Mouse (Mus musculus) layer of hippocampus, postnatal 10 days (tissue): ENCODE data around the gene Armc6. TPM values are rescaled to one million over a fixed set of nuclear protein-coding genes. Genes with fewer than 3 reads are reported as not detected.
A peak's percentile ranks its signal among the peaks of the same experiment; 100 is the strongest.

Experiments
- DNase-seq, 2 experiments: peaks; one replicate each; pipeline ENCODE4 v3.0.0; 2021; ENCODE audit warnings: low spot score in 2 of 2
- total RNA-seq, 2 experiments: library from RNA; stranded (reverse); gene quantifications; 2 replicates each; pipeline ENCODE4 v1.2.3; 2021

Armc6 gene
- total RNA-seq, 2 experiments from 2014 or later: 88.5 to 90.7 TPM

DNA sequence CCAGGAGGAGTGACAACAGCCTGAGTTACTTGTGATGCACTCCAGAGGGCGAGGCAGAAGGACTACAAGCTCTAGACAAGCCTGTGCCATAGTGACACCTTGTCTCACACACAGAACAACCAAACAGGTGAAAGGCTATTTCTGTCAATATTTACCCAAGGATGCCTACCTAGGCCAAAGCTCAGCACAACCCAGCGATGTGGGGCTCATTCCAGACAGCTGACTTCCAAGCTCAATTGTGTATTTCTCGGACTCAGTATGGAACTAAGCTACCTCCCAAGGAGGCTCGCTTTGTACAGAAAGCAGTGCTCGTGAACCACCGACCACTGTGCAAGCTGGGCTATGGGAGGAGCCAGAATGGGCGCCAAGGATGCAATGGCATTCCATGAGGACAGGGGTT is 36.7 kb downstream of the Armc6 start:
- DNase-seq: no peak

GRCm38 (mm10) chr8:70195762-70196161 is 38.5 kb downstream of the Armc6 start:
- no peak for DNase-seq

DNA sequence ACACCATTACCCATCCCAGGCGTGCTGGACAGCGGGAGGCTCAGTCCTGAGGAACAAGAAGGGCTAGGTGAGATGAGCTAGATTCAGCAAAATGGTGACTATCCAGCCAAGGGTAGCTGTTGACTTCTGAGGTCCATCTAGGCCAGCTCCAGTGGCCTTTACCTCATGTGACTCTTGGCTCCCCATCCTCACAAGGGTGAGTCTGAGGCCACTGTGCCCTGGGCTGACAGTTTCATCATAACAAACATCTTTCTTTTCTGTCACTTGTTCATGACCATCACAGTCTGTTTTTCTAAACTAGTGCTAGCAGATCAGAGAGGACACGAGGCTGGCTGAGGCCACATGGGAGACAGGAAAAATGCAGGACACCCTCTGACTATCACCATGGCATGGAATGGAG is 40.1 kb downstream of the Armc6 start:
- no peak for DNase-seq

- no peak for DNase-seq
These were observed 41.0 kb downstream of the Armc6 start for GRCm38 (mm10) chr8:70193238-70193637.

- DNase-seq: no peak
These were observed 45.6 kb downstream of the Armc6 start for GRCm38 (mm10) chr8:70188707-70189106.

GRCm38 (mm10) chr8:70183194-70183593 is 51.1 kb downstream of the Armc6 start:
- DNase-seq: no peak

GRCm38 (mm10) chr8:70181903-70182252 is 52.4 kb downstream of the Armc6 start:
- no peak for DNase-seq

GRCm38 (mm10) chr8:70181212-70181902 is 52.9 kb downstream of the Armc6 start:
- no peak for DNase-seq

DNA sequence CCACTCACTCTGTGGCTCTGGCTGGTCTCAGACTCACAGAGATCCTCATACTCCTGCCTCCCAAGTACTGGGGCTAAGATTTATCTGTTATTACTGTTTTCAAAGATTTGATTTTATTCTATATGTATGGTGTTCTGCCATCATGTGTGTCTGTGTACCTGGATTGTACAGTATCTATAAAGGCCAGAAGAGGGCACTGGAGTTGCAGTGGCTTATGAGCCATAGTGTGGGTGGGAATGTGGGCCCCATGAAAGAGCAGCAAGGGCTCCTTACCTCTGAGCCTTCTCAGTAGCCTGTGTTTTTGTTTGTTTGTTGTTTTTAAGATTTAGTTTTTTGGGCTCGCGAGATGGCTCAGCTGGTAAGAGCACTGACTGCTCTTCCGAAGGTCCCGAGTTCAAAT is 55.2 kb downstream of the Armc6 start:
- no peak for DNase-seq

DNA sequence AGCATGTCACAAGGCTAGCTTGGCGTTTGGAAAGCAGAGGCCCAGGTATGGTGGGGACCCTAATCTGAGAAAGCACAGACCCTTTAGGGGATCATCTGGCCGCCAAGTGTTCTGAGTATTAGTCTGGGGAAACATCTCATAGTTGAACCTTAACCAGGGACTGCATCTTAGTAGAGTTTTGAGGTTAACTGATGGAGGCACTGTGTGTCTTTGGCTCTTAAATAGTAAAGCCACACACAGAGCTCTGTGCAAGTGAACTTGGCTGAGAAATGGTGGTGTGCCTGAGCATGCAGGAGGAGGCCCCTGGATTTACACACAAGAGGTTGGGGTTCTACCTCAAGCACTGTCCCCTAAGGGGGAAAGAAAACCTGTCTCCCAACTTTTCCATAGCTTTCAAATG is 56.0 kb downstream of the Armc6 start:
- DNase-seq: no peak

GRCm38 (mm10) chr8:70174079-70174478 is 60.2 kb downstream of the Armc6 start:
- DNase-seq: no peak

GRCm38 (mm10) chr8:70173320-70173719 is 60.9 kb downstream of the Armc6 start:
- DNase-seq: no peak

DNA sequence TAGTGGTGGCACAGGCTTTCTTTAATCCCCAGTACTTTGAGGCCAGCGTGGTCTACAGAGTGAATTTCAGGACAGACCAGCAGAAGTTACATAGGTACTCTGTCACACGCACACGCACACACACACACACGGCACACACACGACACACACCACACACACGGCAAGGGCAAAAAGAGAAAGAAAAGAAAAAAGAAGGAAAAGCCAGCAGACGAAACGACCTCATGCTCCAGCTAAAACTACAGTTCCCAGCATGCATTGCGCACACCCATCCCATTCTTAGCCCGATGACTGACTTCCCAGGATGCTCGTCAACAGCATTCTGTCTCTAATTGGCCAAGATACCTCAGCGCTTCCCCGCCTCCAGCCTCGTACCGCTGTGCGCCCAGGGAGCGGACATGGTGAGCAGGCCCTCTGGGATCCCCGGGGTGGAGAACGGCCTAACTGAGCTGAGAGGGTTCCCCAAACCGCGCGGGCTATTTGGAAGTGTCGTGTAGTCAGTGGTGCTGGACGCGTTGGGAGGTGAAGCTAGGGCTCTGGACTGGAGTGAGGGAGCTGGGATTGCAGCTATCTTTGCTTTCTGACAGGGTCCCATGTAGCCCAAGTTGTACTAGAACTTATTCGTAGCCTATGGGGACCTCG is 62.1 kb downstream of the Armc6 start, which contains the start of gene Tmem161a:
TSS of gene Tmem161a (plus strand) at position 314 of the 639 bp plus-strand sequence.
- DNase-seq: peak; percentile 88 to 90

GRCm38 (mm10) chr8:70171240-70171639 is 63.0 kb downstream of the Armc6 start:
- no peak for DNase-seq

DNA sequence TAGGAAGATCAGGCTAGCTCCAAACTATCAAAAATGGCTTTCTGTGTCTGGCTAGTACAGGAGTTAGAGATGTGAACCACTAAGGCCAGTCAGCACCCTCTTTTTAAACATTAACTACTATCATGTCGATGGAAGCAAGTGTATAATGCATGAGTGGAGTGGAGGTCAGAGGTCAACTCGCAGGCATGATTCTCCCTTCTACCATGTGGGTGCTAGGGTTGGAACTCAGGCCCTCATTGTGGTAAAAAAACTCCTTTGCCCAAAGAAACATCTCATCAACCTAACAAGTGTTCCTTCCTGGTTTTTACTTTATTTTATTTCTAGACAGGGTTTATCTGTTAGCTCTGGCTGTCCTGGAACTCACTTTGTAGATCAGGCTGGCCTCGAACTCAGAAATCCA is 63.5 kb downstream of the Armc6 start:
- DNase-seq: no peak

Other genes with a start within 250 kb of the Armc6 start
- 10 to 100 TPM; 40.9 to 43.3 TPM for gene Gatad2a, start 238.1 kb downstream of the Armc6 start, total RNA-seq
- gene Mau2, start 191.7 kb downstream of the Armc6 start, total RNA-seq: 10 to 100 TPM; 73.4 to 74.8 TPM
- 10 to 100 TPM; 50.0 to 54.7 TPM for gene Sugp1, start 191.7 kb downstream of the Armc6 start, total RNA-seq
- gene Tm6sf2, start 161.5 kb downstream of the Armc6 start, total RNA-seq: 1 to 10 TPM; 1.3 to 2.5 TPM
- gene Hapln4, start 151.0 kb downstream of the Armc6 start, total RNA-seq: 1 to 10 TPM; 6.8 to 7.7 TPM
- gene Ncan, start 113.6 kb downstream of the Armc6 start, total RNA-seq: 100 to 1,000 TPM; 575 to 578 TPM
- gene Nr2c2ap, start 103.1 kb downstream of the Armc6 start, total RNA-seq: 10 to 100 TPM; 36.1 to 41.7 TPM
- gene Rfxank, start 95.3 kb downstream of the Armc6 start, total RNA-seq: 10 to 100 TPM; 10.5 to 12.0 TPM
- gene Borcs8, start 95.0 kb downstream of the Armc6 start, total RNA-seq: 10 to 100 TPM; 39.9 to 46.5 TPM
- gene Mef2b, start 94.8 kb downstream of the Armc6 start, total RNA-seq: under 1 TPM; 0.57 to 0.67 TPM
- gene Tmem161a, start 62.1 kb downstream of the Armc6 start, total RNA-seq: 10 to 100 TPM; 52.3 to 54.7 TPM
- gene Slc25a42, start 22.2 kb downstream of the Armc6 start, total RNA-seq: 10 to 100 TPM; 27.9 to 28.8 TPM
- gene Sugp2, start 240 bp downstream of the Armc6 start, total RNA-seq: 100 to 1,000 TPM; 128 to 138 TPM
- gene Homer3, start 48.4 kb upstream of the Armc6 start, total RNA-seq: 10 to 100 TPM; 45.7 to 47.0 TPM
- gene Ddx49, start 68.0 kb upstream of the Armc6 start, total RNA-seq: 10 to 100 TPM; 49.0 to 53.0 TPM
- 100 to 1,000 TPM; 122 to 145 TPM for gene Cope, start 68.1 kb upstream of the Armc6 start, total RNA-seq
- gene Cers1, start 81.3 kb upstream of the Armc6 start, total RNA-seq: 10 to 100 TPM; 94.6 to 99.0 TPM
- 10 to 100 TPM; 13.2 to 23.5 TPM for gene Gdf1, start 95.4 kb upstream of the Armc6 start, total RNA-seq
- 10 to 100 TPM; 50.8 to 51.0 TPM for gene Upf1, start 118.8 kb upstream of the Armc6 start, total RNA-seq
- under 1 TPM in 1 of 2 experiments, not detected in 1; 0.31 TPM for gene Comp, start 139.1 kb upstream of the Armc6 start, total RNA-seq
- 100 to 1,000 TPM; 103 to 114 TPM for gene Crtc1, start 205.1 kb upstream of the Armc6 start, total RNA-seq
- 10 to 100 TPM; 35.6 to 38.4 TPM for gene Klhl26, start 242.5 kb upstream of the Armc6 start, total RNA-seq